Mouse (Mus musculus) adrenal gland, postnatal 36 days (tissue): ENCODE measurements around the gene Neurl2. TPM values are rescaled to one million over a fixed set of nuclear protein-coding genes. Genes with fewer than 3 reads are reported as not detected.
"Not testable (repeated sequence)": the region's sequence is repeated elsewhere in the genome, so short reads cannot be mapped to it uniquely, and the experiment has no call there.

Experiments
- DNase-seq, 2 experiments: peaks; one replicate each; pipeline ENCODE4 v3.0.0; 2021; ENCODE audit warnings: mixed read lengths in 1 of 2
- long read RNA-seq, 2 experiments: library from polyadenylated mRNA; stranded (forward); transcript quantifications; one replicate each; pipeline ENCODE4 v2.0.0; 2021; ENCODE audit warnings: borderline sequencing depth in 2 of 2
- total RNA-seq, 2 experiments: library from RNA; stranded (reverse); gene quantifications; 2 replicates each; pipeline ENCODE4 v1.2.3; 2021

The Neurl2 gene
- 1 to 10 TPM; 2.1 to 2.5 TPM for total RNA-seq
- long read RNA-seq, experiment 1, partial matches to known transcripts = 0 of 1 reads
- long read RNA-seq, experiment 1, other reads (novel, unspliced or antisense) = 0 of 1 reads
- long read RNA-seq, experiment 2 = 0 reads

DNA sequence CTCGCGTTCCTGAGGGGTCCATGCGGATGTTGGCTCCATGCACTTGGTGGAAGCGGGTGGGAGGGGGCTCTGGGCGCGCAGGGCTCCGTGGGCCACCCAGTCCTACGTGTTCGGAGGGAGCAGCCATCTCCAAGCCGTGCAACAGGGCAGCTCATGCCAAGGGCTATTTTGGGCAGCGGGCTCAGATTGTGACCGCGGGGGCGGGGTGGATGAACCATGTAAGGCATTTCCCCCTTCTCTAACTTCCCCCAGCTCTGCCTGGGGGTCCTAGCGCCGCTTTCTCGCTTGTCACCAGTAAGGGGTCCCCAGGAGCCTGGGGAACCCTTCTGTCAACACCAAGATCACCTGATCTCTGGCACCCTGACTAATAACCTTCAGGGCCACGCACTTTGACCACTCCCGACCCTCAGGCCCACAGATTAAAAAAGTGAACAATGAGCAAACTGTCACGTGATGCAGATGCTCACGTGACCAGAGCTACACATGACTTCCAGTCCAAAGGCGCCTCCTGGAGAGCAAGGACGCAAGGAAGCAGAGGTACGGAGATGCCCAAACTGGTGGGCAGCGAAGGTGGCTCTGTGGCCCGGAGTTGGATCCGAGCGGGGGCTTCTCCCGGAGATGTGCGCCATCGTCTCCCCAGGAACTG is at the start of gene Neurl2:
TSS of gene Neurl2 (minus strand) at position 143 of the 646 bp plus-strand sequence.
- DNase-seq = peak; percentile 88 to 91

DNA sequence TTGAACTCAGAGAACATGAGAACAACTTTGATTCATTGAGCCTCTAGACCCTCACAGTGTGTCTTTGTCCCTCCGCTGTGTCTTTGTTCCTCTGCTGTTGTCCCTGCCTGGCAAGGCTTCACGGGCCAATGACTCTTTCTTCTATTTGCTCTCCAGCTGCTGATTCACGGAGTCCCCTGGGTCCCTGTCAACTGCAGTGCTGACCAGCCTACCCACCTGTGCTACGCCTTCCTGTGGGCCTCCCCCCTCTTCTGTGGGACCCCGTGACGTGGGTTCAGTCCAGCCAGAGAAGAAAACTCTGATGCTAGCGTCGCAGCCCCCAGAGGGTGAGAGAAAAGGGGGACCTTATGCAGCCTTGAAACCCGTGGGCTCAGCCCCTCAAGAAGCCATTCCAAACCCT is 49.4 kb upstream of the Neurl2 start:
- no peak for DNase-seq

DNA sequence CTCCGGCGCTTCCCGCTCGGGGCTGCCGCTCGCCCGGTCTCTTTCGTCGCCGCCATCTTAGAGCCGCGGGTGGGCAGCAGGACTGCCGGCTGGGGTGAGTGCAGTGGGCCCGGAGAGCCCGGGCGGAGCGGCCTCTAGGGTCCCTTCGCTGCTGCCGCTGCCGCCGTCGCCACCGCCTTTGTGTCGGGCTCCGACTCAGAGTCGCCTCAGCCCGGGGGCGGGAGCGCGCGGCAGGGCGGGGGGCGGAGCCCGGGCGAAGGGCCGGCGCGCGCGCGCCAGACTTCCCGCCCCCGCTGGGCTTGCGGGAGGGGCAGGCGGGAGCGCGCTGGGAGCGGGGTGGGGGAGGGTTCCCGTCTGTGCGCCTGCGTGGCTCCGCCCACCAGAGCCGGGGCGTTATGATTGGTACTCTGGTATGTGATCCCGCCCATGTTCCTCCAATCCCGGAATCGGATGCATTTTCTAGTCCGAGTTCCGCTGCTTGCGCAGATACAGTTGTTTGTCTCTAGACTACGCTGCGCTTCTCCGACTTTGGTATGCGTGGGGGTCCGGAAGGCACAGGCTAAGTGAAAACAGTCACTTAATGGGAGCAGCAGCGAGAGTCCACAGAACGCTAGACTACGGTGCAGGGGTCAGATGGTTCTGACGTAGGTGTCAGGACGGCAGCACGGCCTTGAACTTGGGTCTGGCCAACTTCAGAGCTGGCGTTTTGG is 46.5 kb upstream of the Neurl2 start:
- peak; percentile 94 to 96 for DNase-seq

DNA sequence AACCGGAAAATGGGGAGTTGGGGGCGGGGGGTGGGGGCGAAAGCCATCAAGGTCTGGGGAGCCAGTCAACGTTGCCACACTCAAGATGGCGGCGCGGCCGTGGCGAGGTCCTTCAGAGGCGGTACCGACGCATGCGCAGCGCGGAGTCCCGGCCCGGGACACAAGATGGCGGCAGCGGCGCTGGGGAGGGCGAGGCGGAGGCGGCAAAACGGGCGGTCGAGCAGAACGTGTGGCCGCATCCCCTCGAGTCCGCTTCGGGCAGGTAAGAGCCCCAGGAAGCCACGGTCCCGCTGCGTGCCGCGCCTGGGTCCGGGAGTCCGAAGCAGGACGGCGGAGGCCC is 45.9 kb upstream of the Neurl2 start, which contains the start of gene Pcif1:
TSS of gene Pcif1 (plus strand) at position 77 of the 340 bp plus-strand sequence.
- DNase-seq = peak; percentile 91 to 93

DNA sequence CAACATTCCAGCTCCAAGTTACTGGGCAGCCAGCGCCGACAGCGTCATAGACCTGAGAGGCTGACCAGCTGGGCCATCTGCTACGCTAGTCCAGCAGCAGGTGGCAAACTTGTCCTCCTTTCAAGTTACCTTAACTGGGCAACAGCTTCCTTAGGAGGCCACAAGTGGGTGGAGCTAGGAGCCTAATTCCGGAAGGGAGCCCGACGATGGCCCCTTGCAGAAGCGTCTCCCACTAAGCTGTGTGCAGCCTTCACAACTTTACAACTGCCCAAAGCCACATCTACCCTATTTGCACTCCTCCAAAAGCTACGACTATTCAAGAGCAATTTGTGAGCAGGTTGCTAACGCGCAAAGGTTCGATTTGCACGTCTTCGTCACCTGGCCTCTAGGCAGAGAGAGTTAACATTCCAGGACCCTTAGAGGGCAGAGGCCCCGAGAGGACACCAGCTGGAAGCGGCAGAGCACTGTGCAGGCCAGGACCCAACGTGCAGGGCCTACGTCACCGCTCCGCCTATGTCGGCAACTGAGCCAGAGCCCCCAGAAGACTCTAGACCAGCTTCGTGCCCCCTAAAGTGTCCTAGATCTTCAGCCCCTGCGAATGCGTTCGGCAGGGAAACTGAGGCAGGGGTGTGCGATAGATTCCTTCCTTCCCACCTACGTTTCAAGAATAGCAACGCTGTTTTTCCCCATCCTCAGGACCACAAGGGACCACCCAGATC is 45.4 kb upstream of the Neurl2 start:
- DNase-seq = peak; percentile 54 to 73

DNA sequence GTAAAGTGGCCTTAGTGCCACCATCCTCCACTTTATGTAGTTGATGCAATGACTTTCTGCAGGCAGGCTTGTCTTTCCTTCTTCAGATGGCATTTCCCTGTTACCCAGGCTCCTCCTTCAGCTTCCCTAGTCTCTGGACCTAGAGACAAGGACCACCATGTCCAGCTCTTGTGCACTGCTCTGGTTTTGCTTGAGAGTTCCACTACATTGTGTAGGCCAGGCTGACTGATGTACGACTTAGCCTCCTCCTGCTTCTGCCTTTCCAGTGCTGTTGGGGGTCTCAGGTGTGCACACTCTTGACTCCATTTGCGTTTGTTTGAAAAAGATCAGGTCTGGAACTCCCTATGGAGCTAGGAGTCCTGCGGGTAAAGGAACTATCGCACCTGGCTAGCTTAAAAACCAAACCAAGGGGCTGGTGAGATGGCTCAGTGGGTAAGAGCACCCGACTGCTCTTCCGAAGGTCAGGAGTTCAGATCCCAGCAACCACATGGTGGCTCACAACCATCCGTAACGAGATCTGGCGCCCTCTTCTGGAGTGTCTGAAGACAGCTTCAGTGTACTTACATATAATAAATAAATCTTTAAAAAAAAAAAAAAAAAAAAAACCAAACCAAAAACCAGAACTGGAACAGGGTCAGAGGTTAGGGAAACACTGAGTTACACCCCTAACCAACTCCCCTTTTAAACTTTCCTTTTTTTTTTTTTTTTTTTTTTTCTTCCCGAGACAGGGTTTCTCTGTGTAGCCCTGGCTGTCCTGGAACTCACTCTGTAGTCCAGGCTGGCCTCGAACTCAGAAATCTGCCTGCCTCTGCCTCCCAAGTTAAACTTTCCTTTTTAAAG is 44.3 kb upstream of the Neurl2 start:
- not testable (repeated sequence) for DNase-seq

DNA sequence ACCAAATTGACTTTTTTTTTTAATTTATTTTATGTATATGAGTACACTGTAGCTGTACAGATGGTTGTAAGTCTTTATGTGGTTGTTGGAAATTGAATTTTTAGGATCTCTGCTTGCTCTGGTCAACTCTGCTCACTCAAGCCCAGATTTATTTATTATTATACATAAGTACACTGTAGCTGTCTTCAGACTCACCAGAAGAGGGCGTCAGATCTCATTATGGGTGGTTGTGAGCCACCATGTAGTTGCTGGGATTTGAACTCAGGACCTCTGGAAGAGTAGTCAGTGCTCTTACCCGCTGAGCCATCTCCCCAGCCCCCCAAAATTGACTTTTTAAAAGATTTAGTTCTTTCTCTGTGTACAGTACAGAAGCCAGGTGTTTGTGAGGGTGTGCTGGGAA is 42.4 kb upstream of the Neurl2 start:
- not testable (repeated sequence) for DNase-seq

DNA sequence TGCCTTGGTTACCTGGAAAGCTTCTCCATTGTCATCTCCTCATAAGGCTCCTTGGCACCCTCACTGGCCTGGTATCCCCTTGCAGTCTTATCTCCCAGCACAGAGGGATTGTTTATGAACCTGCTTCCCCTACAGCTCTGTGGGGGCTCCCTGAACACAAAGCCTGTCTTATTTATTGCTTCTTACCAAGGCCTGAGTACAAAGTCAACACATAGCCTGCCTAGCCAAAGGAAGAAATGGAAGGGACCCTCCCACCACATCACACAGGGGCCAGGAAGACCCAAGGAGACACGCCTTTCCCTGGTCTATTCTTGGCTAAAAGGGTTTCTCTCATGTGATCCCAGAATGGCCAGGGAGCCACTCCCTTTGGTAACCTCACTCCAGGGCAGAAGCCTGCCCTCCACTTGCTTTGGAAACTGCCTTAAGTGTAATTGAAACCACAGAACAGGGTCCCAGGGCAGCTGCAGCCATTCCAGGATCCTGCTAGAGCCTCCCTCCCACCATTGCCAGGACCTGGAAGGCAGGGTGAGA is 41.0 kb upstream of the Neurl2 start:
- DNase-seq = peak in 1 of 2 experiments; percentile 36

DNA sequence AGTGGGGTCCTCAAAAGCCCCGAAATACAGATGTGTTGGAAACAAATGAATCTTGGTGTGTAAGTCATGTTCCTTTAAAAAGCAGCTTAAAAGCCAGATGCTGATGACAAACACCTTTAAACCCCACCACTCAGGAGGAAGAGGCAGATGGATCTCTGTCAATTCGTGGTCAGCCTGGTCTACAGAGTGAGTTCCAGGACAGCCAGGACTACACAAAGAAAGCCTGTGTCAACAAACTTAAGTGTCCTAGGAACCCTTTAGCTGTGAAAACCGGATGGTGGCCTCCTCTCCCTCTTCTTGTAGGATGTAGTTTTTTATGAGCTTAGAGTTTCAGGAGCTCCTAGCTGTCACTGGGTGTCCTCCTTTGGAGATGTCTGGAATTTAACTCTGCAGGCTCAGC is 40.4 kb upstream of the Neurl2 start:
- DNase-seq = no peak

DNA sequence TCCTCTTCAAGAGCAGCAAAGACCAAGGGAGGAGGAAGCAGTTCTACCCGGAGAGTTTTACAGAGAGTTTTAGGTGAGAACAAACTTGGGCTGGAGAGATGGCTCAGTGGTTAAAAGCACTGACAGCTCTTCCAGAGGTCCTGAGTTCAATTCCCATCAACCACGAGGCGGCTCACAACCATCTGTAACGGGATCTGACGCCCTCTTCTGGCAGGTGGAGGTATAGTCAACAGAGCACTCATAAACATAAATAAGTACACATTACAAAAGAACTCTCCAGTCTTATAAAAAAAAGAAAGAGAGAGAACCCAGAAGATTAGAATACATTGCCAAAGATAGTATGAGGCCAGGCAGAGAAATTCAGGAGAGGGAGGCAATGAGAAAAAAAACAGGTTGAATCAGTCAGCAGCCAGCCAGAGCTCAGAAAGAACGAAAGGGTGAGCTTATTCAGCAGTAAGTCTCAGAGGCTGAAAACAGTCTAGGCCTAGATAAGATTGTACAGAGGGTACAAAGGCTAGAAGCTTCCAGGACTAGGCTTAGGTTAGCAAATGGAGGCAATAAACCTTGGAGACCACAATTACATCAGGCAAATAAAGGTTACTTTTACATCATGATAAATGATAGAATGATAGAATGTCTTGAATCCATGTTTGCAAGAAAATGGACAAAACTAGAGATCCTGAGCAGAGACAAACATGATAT is 38.5 kb upstream of the Neurl2 start:
- DNase-seq = no peak

DNA sequence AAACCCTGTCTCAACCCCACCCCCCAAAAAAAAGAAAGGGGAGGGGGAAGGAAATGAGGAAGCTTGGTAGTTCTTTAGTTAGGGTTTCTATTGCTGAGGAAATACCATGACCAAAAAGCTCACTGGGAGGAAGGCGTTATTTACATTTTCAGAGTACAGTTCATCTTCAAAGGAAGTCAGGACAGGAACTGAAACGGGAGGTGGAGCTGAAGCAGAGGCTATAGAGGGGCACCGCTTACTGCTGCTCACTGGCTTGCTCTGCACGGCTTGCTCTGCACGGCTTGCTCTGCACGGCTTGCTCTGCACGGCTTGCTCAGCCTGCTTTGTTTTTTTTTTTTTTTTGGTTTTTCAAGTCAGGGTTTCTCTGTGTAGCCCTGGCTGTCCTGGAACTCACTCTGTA is 35.2 kb upstream of the Neurl2 start:
- no peak for DNase-seq

DNA sequence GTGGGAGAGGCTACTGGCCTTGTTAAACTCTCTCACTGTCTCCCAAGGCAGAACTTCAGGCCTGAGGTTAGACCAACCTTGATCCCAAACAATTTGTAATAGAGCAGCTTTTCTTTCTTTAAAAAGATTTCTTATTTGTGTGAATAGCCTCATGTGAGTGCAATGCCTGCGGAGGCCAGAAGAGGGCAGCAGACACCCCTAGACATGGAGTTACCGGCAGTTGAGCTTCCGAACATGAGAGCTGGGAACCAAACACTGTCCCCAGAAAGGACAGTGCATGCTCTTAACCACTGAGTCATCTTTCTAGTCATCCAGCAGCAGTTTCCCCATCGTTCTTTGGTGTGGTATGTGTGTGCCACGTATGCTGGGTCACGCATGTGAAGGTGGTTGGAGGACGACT is 34.3 kb upstream of the Neurl2 start:
- no peak for DNase-seq

DNA sequence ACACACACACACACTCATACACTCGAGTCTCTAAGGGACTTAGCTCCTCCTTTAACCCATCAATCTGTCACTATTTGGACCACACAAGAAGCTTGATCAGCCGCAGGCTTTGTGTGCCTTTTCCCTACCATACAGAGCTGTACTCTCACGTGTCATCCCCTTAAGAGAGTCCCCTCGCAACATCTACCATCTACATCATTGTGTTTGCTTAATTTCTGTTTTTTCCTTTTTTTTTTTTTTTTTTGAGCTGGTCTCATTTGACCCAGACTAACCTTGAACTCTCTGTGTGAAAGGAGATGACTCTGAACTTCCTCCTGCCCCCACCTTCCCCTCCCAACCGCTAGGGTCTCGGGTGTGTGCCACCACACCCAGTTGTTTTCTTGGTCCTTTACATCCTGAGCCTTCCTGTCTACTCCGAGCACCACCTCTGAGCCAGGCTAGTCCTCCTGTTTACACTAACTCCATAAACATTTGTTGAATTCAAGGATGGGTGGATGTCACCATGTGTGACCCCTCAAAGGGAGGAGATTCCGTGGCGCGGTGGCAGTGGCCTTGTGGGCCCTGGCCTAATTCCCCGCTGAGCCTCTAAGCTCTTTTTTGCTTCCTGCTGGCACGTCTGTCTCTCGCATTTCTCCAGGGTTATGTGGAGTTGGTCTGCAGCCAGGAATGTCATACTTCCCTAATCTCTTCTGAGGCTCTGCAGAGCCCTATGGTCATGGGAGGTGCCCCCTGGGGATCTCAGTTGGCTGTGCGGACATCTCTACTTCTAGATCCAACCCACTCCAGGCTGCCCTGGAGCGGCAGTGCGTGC is 33.7 kb upstream of the Neurl2 start:
- DNase-seq = peak; percentile 73 to 84

DNA sequence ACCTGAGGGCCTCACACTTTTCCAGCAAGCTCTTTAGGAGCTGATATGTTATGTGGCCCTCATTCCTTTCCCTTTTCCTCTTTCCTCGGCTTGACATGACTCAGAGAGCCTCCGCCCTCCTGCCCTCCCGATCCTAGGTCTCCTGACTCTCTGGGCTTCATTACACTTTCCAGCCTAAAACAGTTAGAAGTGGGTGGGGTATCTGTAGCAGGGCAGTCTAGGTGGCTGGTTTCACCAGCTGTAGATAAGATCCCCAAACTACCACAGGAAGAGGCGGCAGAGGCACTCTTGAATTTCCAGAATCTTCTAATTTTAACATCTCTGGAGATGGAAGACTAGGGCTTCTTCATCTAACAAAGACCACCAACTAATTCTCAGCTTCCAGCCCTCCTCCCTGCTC is 31.3 kb upstream of the Neurl2 start:
- no peak for DNase-seq

DNA sequence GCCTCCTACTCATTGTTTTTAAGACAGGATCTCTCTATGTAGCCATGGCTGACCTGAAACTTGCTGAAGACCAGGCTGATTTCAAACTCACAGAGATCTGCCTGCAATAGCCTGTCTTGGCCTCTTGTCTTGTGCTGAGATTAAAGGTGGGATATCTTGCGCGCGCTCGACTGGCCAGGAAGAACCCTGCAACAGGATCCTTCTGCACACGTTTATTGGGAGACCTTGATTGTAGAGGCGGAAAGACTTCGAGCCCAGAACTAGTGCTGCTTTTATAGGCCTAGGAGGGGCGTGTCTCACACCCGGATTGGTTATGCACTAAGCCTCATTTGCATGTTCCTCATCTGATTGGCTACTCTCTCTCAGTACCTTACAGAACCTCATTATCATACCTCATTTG is 30.2 kb upstream of the Neurl2 start:
- not testable (repeated sequence) for DNase-seq

DNA sequence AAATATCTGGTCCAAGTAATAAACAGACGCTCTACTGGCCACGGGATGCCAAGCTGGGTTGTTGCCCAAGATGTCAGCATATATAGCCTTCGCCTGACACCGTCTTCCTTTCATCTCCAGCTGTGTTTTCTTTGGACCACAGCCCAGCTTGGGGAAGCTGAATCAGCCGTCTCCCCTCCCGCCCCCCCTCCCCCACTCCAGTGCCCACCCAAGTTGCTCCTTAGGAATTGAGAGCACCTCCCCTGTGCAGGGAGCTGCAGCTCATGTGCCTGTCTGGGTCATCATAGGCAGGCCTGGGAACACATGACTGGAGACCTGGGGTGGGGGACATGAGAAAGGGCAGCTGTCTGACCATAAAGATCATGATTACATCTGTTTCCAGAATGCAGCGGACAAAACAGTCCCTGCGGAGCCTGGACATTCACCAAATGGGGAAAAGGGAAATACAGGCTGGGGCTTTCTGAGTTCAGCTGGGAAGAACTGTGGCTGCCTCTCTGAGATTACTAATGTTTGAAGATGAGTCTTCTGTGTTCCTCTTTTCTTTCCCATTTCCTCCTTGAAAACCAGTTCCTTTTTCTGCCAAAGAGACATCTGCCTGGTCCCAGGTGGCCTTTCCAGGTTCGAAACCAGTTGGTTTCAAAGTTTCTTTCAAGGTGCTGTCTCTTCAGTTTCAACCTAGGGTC is 29.1 kb upstream of the Neurl2 start:
- DNase-seq = peak; percentile 76 to 78

DNA sequence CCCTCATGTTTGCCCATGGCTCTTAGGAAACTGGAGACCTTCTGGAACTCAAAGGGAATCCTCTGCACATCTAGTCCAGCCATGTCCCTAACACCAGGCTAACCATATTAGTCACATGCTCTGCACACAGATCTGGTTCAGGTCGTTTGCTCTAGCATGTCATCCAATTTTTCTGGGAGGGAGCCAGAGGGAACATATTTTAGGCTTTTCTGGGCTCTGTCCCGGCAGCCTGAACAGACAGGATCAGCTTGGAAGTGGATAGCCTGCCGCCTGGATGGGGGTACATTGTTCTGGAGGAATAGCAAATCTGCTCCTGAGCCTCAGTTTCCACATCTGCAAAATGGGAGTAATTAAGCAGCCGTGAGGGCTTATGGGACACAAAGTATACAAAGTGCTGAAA is 27.8 kb upstream of the Neurl2 start:
- no peak for DNase-seq

DNA sequence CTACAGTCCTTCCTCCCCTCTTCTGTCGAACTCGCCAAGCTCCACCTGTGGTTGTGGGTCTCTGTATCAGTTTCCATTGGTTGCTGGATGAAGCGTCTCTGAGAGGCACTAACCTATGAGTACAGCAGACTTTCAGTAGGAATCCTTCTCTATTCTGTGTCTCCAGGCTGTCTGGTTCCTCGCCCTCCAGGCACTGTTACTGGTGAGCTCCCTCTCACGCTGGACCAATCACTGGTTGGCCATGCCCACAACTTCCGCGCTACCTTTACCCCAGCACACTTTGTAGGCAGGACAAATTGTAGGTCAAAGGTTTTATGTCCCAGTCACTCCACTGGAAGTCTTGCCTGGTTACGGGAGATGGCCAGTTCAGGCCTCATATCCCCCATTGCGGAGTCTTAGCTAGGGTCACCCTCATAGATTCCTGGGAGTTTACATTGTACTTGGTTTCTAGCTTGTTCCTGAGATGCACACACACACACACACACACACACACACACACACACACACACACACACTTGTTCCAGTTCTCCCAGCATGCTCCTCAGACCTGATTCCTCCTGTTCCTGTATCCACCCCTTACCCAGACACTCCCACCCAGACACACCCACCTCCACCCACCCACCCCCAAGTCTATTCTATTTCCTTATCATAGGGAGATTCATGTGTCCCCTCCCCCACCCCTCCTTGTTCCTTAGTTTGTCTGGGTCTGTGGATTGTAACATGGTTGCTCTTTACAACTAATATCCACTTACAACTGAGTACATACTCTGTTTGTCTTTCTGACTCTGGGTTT is 26.6 kb upstream of the Neurl2 start:
- no peak for DNase-seq

DNA sequence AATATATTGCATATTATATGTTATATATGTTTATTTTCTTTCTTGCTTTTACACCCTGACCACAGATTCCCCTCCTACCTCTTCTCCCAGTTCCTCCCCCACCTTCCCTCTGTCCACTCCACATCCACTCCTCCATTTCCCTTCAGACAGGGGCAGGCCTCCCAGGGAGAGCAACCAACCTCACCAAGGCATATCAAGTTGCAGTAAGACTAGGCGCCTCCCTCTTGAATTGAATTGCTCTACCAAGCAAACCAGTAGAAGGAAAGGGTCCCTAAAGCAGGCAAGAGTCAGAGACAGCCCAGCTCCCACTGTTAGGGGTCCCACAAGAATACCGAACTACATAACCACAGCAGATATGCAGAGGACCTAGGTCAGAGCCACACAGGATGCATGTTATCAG is 25.9 kb upstream of the Neurl2 start:
- DNase-seq = no peak
